In genomic region chr12:99118381-99119115, GRCm38 (mm10) we compare ENCODE assay signal across 14 mouse cellular contexts.
DNase-seq lines count a peak whose midpoint lies in the region; ATAC-seq and TF ChIP-seq lines count a peak whose summit lies in the region.
"Had no signal": no experiment of that assay in that cellular context is flagged by ENCODE, and none has a peak within 500 bp of the region (broad histone marks: within the 10 kb centered on the region; RNA-seq: fewer than 3 reads in every experiment).

No protein-coding gene starts in this region.

- H3K9ac ChIP-seq in heart, embryonic 11.5 days (ENCODE audit: low read depth, low read length): no peak overlapping the region
- H3K9ac ChIP-seq in lung, embryonic 14.5 days: no peak overlapping the region
- H3K9ac ChIP-seq: limb, embryonic 13.5 days had no signal

- H3K4me2 ChIP-seq in heart, embryonic 11.5 days: no peak overlapping the region
- no peak overlapping the region for H3K4me2 ChIP-seq in lung, embryonic 14.5 days
- H3K4me2 ChIP-seq: limb, embryonic 13.5 days had no signal

- H3K4me1 ChIP-seq in heart, embryonic 11.5 days (ENCODE audit: control insufficient read depth, insufficient read depth, low read length): peaks cover 3% of the 10 kb centered on the region; the same call in 1 of the 2 replicates
- no peaks in the 10 kb centered on the region for H3K4me1 ChIP-seq in lung, embryonic 14.5 days (ENCODE audit: insufficient read depth)

- WGBS in heart, embryonic 11.5 days (ENCODE audit: insufficient replicate concordance): 83% methylated on average over 12 of the region's 12 CpGs
- WGBS in lung, embryonic 14.5 days: 84% methylated on average over 12 of the region's 12 CpGs

- no peak for ATAC-seq in heart, embryonic 11.5 days (replicated peaks; ENCODE audit: insufficient number of reproducible peaks, low FRiP score, low TSS enrichment)
- no peak for ATAC-seq in lung, embryonic 14.5 days (ENCODE audit: insufficient read depth)

- TF ChIP-seq CTCF in lung, embryonic 14.5 days (IDR thresholded peaks at IDR 0.05; ENCODE audit: low read depth): no peak

- no peak overlapping the region for H3K27ac ChIP-seq in heart, embryonic 11.5 days (ENCODE audit: low read depth, low read length)
- H3K27ac ChIP-seq in lung, embryonic 14.5 days (ENCODE audit: low read depth): no peak overlapping the region
- H3K27ac ChIP-seq: forebrain, embryonic 10.5 days; limb, embryonic 13.5 days had no signal

- peak; percentile 63 for DNase-seq in heart, adult 11 months
- DNase-seq in lung, embryonic 14.5 days: peak; percentile 14
- no peak for DNase-seq in lung, postnatal 25 days (ENCODE audit: low spot score)
- DNase-seq in A20 (ENCODE audit: low read depth, low spot score) (peak; percentile 9), NIH3T3 (ENCODE audit: low read depth) (peak; percentile 45)
- no peak for DNase-seq in spleen, postnatal 4 days (ENCODE audit: low spot score in 2 of 2)
- DNase-seq in B cell, adult 2 months: no peak
- DNase-seq: adrenal gland, postnatal 10 days; heart, postnatal 14 days; kidney, adult 9 months; thymus, postnatal 25 days had no signal

- H3K4me3 ChIP-seq in heart, embryonic 11.5 days (ENCODE audit: low read depth, low read length): no peak overlapping the region
- H3K4me3 ChIP-seq in lung, embryonic 14.5 days (ENCODE audit: low read depth, low read length): no peak overlapping the region
- H3K4me3 ChIP-seq: forebrain, embryonic 10.5 days; limb, embryonic 13.5 days had no signal

- H3K27me3 ChIP-seq in heart, embryonic 11.5 days (ENCODE audit: control insufficient read depth, insufficient read depth, low read length): no peaks in the 10 kb centered on the region
- H3K27me3 ChIP-seq in lung, embryonic 14.5 days (ENCODE audit: insufficient read depth, low read length): no peaks in the 10 kb centered on the region
- H3K27me3 ChIP-seq: limb, embryonic 13.5 days had no signal

- no peaks in the 10 kb centered on the region for H3K9me3 ChIP-seq in heart, embryonic 11.5 days (replicated peaks; ENCODE audit: control insufficient read depth, low read length)
- H3K9me3 ChIP-seq in lung, embryonic 14.5 days (ENCODE audit: low read depth, low read length): no peaks in the 10 kb centered on the region
- H3K9me3 ChIP-seq: forebrain, embryonic 10.5 days; limb, embryonic 13.5 days had no signal

- no peaks in the 10 kb centered on the region for H3K36me3 ChIP-seq in heart, embryonic 11.5 days (ENCODE audit: control insufficient read depth, insufficient read depth, low read length)
- H3K36me3 ChIP-seq in lung, embryonic 14.5 days (ENCODE audit: insufficient read depth): no peaks in the 10 kb centered on the region
- H3K36me3 ChIP-seq: forebrain, embryonic 10.5 days; limb, embryonic 13.5 days had no signal

Comparison
In these comparisons a context has a peak if more than half of its experiments do, and no peak if none do; other contexts are left out.
1. DNase-seq: peak in heart, adult 11 months (single experiment), lung, embryonic 14.5 days (single experiment), A20 (single experiment) and NIH3T3 (single experiment); none in lung, postnatal 25 days (single experiment), spleen, postnatal 4 days (0 of 2) and B cell, adult 2 months (0 of 2).